Mouse (Mus musculus) midbrain, embryonic 11.5 days (tissue): ENCODE results near the gene Efr3b. TPM values are rescaled to one million over a fixed set of nuclear protein-coding genes. Genes with fewer than 3 reads are reported as not detected.

Experiments used
- ATAC-seq: fragments of 200-750 bp; cut with Nextera tagmentation; 2 replicates; pipeline ENCODE4 v1.8.0; 2017; ENCODE audit warnings: moderate TSS enrichment, moderate library complexity; ENCODE audit not compliant: low FRiP score
- DNase-seq: peaks from one replicate; pipeline ENCODE4 v3.0.0; 2015; ENCODE audit warnings: low spot score; ENCODE audit errors: missing footprints
- H3K27ac ChIP-seq: fragments of 300-500 bp; sonication (generic); 2 replicates; pipeline ENCODE4 v1.5.1; 2014; ENCODE audit warnings: low read depth, low read length
- H3K27me3 ChIP-seq: fragments of 300-500 bp; sonication (generic); 2 replicates; pipeline ENCODE4 v1.6.1; 2014; ENCODE audit warnings: mild to moderate bottlenecking, low read length, moderate library complexity, mixed read lengths; ENCODE audit not compliant: control insufficient read depth, insufficient read depth
- H3K36me3 ChIP-seq: fragments of 300-500 bp; sonication (generic); 2 replicates; pipeline ENCODE4 v1.6.1; 2014; ENCODE audit warnings: mild to moderate bottlenecking, low read length, moderate library complexity, mixed read lengths; ENCODE audit not compliant: control insufficient read depth, insufficient read depth
- H3K4me1 ChIP-seq: fragments of 300-500 bp; sonication (generic); 2 replicates; pipeline ENCODE4 v1.6.1; 2014; ENCODE audit warnings: low read length; ENCODE audit not compliant: control insufficient read depth, insufficient read depth
- H3K4me2 ChIP-seq: fragments of 300-500 bp; sonication (generic); 2 replicates; pipeline ENCODE4 v1.6.1; 2014; ENCODE audit warnings: mild to moderate bottlenecking, moderate library complexity
- H3K4me3 ChIP-seq: fragments of 300-500 bp; sonication (generic); 2 replicates; pipeline ENCODE4 v1.5.1; 2014; ENCODE audit warnings: low read depth, low read length
- H3K9ac ChIP-seq: fragments of 300-500 bp; sonication (generic); 2 replicates; pipeline ENCODE4 v1.6.1; 2014; ENCODE audit warnings: low read length
- H3K9me3 ChIP-seq: fragments of 300-500 bp; sonication (generic); 2 replicates; pipeline ENCODE4 v1.6.1; 2016; ENCODE audit warnings: low read length; ENCODE audit not compliant: control insufficient read depth
- WGBS: fragments of 180-500 bp; shearing (Covaris S2); extraction: QIAGEN DNeasy Blood & Tissue Kit; methylation state at CpG from one replicate; pipeline ENCODE4 v1.1.7; 2014; 5-methylcytosine and 5-hydroxymethylcytosine counted together
- polyA plus RNA-seq: library from polyadenylated mRNA; unstranded; fragments of >200 nt; fragmentation: Nextera tagmentation; extraction: Ambion mirVana; gene quantifications from 2 replicates; pipeline ENCODE4 v1.2.1, GENCODE M21; 2014

Efr3b gene
- polyA plus RNA-seq, 1 experiment from 2014 or later: 11.7 TPM

GRCm38 (mm10) chr12:4007181-4007580 lies 31.5 kb downstream of the Efr3b start:
- 54% methylated on average over 4 of the region's 4 CpGs for WGBS
- Histone ChIP-seq H3K4me3 (no peak overlapping the region), H3K27ac (no peak overlapping the region; the same call in 1 of the 2 replicates), H3K4me1 (peaks cover 8% of the 10 kb centered on the region; the same call in 1 of the 2 replicates), H3K36me3 (no peaks in the 10 kb centered on the region), H3K9ac (no peak overlapping the region), H3K9me3 (no peaks in the 10 kb centered on the region), H3K4me2 (no peak overlapping the region), H3K27me3 (no peaks in the 10 kb centered on the region)
- ATAC-seq: no peak; the same call in 1 of the 2 replicates
- DNase-seq: no peak

GRCm38 (mm10) chr12:4006079-4006478 lies 32.6 kb downstream of the Efr3b start:
- no peak overlapping the region for H3K9ac ChIP-seq
- DNase-seq (no peak), ATAC-seq (no peak)
- peaks cover 8% of the 10 kb centered on the region; the same call in 1 of the 2 replicates for H3K4me1 ChIP-seq
- H3K4me2 ChIP-seq: no peak overlapping the region
- 87% methylated on average over 7 of the region's 7 CpGs for WGBS
- H3K4me3 ChIP-seq: no peak overlapping the region
- no peaks in the 10 kb centered on the region for H3K9me3 ChIP-seq
- H3K36me3 ChIP-seq: no peaks in the 10 kb centered on the region
- no peaks in the 10 kb centered on the region for H3K27me3 ChIP-seq
- H3K27ac ChIP-seq: no peak overlapping the region

- Histone ChIP-seq H3K4me1 (peaks cover 7% of the 10 kb centered on the region; the same call in 1 of the 2 replicates), H3K9ac (no peak overlapping the region), H3K4me3 (no peak overlapping the region), H3K27me3 (no peaks in the 10 kb centered on the region), H3K4me2 (no peak overlapping the region), H3K27ac (no peak overlapping the region), H3K9me3 (no peaks in the 10 kb centered on the region), H3K36me3 (no peaks in the 10 kb centered on the region)
- 6% methylated on average over 6 of the region's 6 CpGs for WGBS
- ATAC-seq (no peak), DNase-seq (no peak)
Measured at GRCm38 (mm10) chr12:4004648-4005047, 34.1 kb downstream of the Efr3b start.

DNA sequence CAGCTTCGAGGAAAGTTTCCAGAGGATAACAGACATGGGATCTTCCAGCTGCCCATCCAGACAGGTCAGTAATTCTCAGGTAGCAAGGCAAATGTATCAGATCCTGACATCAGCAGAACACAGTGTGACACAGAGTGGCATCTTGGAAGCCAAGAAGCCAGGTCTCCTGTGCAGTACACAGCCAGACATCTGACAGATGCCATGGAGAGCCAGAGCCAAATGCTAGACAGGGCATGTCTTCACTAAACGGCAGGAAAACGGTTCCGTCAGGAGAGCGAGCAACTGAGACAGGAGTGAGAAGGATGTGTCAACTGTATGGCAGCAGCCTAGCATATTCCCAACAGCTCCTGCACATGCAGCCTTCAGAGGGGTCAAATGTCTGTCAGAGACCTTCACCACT lies 38.3 kb downstream of the Efr3b start:
- Histone ChIP-seq H3K9me3 (no peaks in the 10 kb centered on the region), H3K27ac (no peak overlapping the region), H3K4me1 (0 out of 2 replicates have a peak, but pooled peaks cover 4% of the 10 kb centered on the region), H3K4me3 (no peak overlapping the region), H3K4me2 (no peak overlapping the region), H3K27me3 (no peaks in the 10 kb centered on the region), H3K9ac (no peak overlapping the region), H3K36me3 (no peaks in the 10 kb centered on the region)
- DNase-seq (no peak), ATAC-seq (no peak)
- WGBS: 94% methylated on average over 5 of the region's 5 CpGs

DNA sequence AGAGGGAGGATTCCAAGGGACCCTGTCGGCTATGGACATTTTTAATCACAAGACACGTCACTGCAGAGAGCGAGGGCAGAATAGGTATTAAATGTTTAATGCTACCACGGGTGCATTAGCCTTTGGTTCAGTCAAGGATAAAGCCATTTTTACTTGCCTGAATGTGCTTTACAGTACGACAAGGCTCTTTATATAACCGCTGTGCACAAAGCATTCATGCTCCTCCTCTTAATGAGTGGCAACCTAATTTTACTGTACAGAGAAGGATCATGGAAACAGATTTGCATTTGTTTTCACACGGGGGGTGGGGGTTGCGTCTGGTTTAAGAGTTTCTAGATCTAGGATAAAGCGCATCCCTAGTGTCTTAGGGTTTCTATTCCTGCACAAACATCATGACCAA lies 42.0 kb downstream of the Efr3b start:
- no peak overlapping the region for H3K4me3 ChIP-seq
- no peaks in the 10 kb centered on the region for H3K27me3 ChIP-seq
- 91% methylated on average over 9 of the region's 9 CpGs for whole genome bisulfite sequencing
- ATAC-seq (no peak), DNase-seq (no peak)
- no peak overlapping the region for H3K9ac ChIP-seq
- no peaks in the 10 kb centered on the region for H3K9me3 ChIP-seq
- H3K36me3 ChIP-seq: no peaks in the 10 kb centered on the region
- H3K4me1 ChIP-seq: no peaks in the 10 kb centered on the region
- no peak overlapping the region for H3K27ac ChIP-seq
- no peak overlapping the region for H3K4me2 ChIP-seq

GRCm38 (mm10) chr12:3991047-3991446 lies 47.7 kb downstream of the Efr3b start:
- no peaks in the 10 kb centered on the region for H3K9me3 ChIP-seq
- H3K27me3 ChIP-seq: no peaks in the 10 kb centered on the region
- no peaks in the 10 kb centered on the region for H3K4me1 ChIP-seq
- no peak overlapping the region for H3K4me2 ChIP-seq
- no peak for ATAC-seq
- WGBS: 80% methylated on average over 3 of the region's 3 CpGs
- DNase-seq: no peak
- H3K36me3 ChIP-seq: no peaks in the 10 kb centered on the region
- no peak overlapping the region for H3K9ac ChIP-seq
- H3K4me3 ChIP-seq: no peak overlapping the region
- H3K27ac ChIP-seq: no peak overlapping the region

- no peak for ATAC-seq
- Histone ChIP-seq H3K4me1 (no peaks in the 10 kb centered on the region), H3K27ac (no peak overlapping the region), H3K4me2 (no peak overlapping the region), H3K27me3 (no peaks in the 10 kb centered on the region), H3K4me3 (no peak overlapping the region), H3K9me3 (no peaks in the 10 kb centered on the region), H3K9ac (no peak overlapping the region), H3K36me3 (no peaks in the 10 kb centered on the region)
- WGBS: 47% methylated on average over 2 of the region's 2 CpGs
- no peak for DNase-seq
Measured at GRCm38 (mm10) chr12:3989943-3990342, 48.8 kb downstream of the Efr3b start.

- no peak overlapping the region for H3K4me3 ChIP-seq
- H3K27ac ChIP-seq: no peak overlapping the region
- peaks cover 7% of the 10 kb centered on the region; the same call in 1 of the 2 replicates for H3K4me1 ChIP-seq
- no peaks in the 10 kb centered on the region for H3K36me3 ChIP-seq
- no peak overlapping the region for H3K9ac ChIP-seq
- no peaks in the 10 kb centered on the region; the same call in 1 of the 2 replicates for H3K27me3 ChIP-seq
- ATAC-seq (no peak), DNase-seq (no peak)
- 86% methylated on average over 9 of the region's 9 CpGs for WGBS
- no peak overlapping the region for H3K4me2 ChIP-seq
- H3K9me3 ChIP-seq: no peaks in the 10 kb centered on the region
Measured at GRCm38 (mm10) chr12:3984446-3984845, 54.3 kb downstream of the Efr3b start.

DNA sequence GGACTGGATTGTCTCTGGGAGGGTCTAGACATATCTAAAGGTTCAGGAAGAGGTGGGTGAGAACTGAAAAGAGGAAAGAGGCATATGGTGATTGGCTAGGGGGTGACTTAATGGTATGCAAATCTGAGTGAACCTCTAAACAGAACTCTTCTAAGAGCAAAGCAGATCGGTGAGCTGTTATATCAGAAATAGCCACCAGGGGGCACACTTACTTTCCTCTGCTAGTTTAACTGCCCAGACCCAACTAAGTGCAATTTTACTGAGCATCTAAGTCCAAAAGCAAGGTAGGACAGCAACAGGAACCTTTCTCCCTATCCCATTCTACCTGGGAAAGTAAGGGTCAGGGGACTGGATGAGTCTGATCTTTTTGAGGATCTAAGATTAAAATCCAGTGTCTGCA lies 55.0 kb downstream of the Efr3b start:
- ATAC-seq (0 out of 2 replicates have a peak, but pooled peaks have one; percentile 4), DNase-seq (peak; percentile 99)
- Histone ChIP-seq H3K4me1 (peaks cover 7% of the 10 kb centered on the region; the same call in 1 of the 2 replicates), H3K4me2 (no peak overlapping the region), H3K36me3 (no peaks in the 10 kb centered on the region), H3K27ac (no peak overlapping the region), H3K27me3 (no peaks in the 10 kb centered on the region; the same call in 1 of the 2 replicates), H3K4me3 (no peak overlapping the region), H3K9ac (no peak overlapping the region), H3K9me3 (no peaks in the 10 kb centered on the region)
- 0% methylated on average over 1 of the region's 1 CpGs for WGBS
